Mouse (Mus musculus) urinary bladder, postnatal 14 days (tissue): ENCODE results near the gene Elp4.

Experiments used
- DNase-seq: peaks from one replicate; pipeline ENCODE4 v3.0.0; 2021; ENCODE audit warnings: low spot score

The Elp4 gene

DNA sequence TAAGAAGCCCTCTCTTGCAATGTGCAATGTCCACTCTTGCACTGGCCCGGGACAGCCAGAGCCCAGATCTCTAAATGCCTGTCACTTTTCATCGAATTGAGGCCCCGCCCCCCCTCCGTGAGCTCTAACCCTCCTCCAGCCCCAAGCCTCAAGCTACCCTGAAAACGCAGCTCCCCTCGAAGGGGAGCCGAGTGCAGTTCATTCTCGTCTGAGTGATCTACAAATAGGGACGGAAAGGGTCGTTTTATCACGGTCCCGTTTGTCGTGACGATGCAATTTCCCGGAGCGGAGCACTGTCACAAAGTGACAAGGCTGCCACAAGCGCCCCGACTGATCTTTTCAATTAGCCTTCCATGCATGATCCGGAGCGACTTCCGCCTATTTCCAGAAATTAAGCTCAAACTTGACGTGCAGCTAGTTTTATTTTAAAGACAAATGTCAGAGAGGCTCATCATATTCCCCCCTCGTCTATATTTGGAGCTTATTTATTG lies 222.3 kb downstream of the Elp4 start:
- no peak for DNase-seq

DNA sequence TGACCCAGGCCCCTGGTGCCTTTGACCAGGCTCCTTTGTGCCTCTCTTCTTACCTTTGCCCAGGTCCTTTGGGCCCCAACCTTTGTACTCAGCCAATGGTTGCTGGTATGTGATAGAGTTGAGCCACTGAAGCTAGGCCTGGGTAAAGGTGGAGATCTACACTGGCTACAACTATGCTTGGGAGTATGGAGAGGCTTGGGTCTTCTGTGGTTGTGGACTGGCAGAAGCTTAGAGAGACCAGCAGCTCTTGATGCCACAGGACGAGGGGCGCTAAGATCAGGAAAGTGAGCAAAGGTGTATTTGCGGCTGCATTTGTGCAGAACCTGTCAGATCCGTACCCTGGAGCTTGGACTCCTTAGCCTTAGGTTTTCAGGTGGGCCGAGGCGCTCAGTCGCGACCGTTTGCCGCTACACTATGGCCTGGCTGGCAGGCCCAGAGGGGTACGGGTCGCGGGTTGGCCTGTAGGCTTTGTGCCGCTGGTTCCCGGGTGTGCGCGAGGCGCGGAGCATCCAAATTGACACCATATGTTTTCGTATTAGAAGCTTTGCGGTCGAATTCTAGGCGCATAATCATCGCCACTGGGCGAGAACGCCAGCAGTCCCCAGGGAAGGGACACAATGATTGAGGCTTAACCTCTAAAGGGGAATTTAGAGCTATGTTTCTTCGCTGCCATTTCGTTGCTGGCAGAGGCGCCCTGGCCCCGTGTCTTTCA lies 223.2 kb downstream of the Elp4 start:
- DNase-seq = no peak

GRCm38 (mm10) chr2:105680146-105680998 lies 224.0 kb downstream of the Elp4 start:
- DNase-seq = no peak

DNA sequence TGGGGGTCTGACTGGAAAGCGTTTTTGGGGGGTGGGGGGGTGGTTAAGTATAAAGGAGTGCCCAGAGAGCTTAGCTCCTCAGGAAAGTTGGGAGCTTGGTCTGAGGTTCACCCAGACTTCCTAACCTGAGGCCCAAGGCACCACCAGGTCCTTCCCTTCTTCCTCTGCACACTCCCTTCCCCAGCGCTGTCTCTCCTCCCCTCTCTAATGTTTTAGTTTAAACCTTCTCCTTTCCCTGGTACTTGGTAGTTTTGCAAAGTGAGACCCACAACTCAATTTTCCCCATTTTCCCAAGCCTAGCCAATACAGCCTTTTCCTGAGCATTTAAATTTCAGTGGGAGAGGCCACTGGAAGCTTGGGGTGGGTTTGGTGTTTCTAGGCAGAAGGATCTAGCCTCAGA lies 225.0 kb downstream of the Elp4 start:
- no peak for DNase-seq

GRCm38 (mm10) chr2:105678880-105679321 lies 225.5 kb downstream of the Elp4 start:
- DNase-seq = no peak

DNA sequence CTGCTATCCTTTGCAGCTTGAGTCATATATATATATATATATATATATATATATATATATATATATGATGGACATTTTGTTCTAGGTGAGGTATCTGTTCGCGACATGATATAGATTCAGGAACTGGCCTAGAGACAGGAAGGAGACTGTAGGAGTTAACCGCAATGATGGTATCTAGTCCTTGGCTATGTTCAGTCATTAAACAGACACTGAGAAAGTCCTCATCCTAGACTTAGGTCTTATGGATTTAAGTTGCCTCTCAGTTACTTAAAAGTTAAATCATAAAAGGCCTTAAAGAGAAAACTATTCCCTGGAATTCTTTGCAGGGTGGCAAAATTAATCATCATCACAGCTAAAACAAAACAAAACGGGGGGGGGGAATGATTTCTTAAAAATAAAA lies 226.1 kb downstream of the Elp4 start:
- no peak for DNase-seq

- DNase-seq = no peak
Measured at GRCm38 (mm10) chr2:105677434-105678105, 226.8 kb downstream of the Elp4 start.

DNA sequence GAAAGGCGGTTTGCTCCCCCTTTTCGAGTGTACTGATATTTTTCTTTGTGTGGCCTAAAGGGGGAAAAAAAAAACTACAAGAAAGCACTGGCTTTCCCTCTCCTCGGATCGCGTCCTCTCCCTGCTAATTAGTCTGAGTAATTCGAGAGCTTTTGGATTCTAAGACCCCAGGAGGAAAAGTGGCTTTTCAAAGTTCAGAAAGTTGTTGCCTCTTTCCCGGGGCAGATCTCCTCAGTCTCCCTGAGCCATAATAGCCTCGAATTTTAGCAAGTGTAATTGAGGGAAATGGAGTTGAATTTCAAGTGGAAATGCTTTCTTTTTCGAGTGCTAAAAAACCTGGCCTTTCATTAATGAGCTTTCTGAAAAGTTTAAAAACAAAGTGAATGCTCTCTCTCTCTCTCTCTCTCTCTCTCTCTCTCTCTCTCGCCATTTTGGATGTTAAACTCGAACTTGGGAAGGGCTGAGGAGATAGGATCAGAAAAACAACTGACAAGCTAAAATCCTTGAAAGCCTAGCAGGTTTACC lies 227.4 kb downstream of the Elp4 start:
- DNase-seq = no peak

- DNase-seq = no peak
Measured at GRCm38 (mm10) chr2:105676080-105676908, 228.1 kb downstream of the Elp4 start.

GRCm38 (mm10) chr2:105675730-105676079 lies 228.7 kb downstream of the Elp4 start:
- DNase-seq = no peak

GRCm38 (mm10) chr2:105674875-105675729 lies 229.3 kb downstream of the Elp4 start:
- DNase-seq = peak; percentile 47

GRCm38 (mm10) chr2:105674061-105674874 lies 230.1 kb downstream of the Elp4 start:
- no peak for DNase-seq

GRCm38 (mm10) chr2:105673631-105674060 lies 230.7 kb downstream of the Elp4 start:
- DNase-seq = no peak

GRCm38 (mm10) chr2:105673054-105673453 lies 231.3 kb downstream of the Elp4 start:
- no peak for DNase-seq

DNA sequence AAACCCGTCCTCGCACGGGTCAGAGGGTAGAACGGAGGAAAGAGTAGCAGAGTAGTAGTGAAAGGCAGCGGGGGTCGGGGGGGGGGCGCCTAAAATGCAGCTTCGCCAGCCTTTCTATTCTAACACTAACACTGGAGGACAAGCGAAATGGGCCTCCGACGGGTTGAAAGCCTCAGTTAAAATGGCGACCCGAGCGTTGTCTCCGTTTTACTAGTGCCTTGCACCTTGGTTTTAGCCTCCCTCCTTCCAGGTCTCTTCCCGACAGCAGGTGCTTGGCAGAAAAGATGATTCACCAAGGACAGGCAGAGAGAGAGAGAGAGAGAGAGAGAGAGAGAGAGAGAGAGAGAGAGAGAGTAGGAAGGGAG lies 231.8 kb downstream of the Elp4 start:
- no peak for DNase-seq

DNA sequence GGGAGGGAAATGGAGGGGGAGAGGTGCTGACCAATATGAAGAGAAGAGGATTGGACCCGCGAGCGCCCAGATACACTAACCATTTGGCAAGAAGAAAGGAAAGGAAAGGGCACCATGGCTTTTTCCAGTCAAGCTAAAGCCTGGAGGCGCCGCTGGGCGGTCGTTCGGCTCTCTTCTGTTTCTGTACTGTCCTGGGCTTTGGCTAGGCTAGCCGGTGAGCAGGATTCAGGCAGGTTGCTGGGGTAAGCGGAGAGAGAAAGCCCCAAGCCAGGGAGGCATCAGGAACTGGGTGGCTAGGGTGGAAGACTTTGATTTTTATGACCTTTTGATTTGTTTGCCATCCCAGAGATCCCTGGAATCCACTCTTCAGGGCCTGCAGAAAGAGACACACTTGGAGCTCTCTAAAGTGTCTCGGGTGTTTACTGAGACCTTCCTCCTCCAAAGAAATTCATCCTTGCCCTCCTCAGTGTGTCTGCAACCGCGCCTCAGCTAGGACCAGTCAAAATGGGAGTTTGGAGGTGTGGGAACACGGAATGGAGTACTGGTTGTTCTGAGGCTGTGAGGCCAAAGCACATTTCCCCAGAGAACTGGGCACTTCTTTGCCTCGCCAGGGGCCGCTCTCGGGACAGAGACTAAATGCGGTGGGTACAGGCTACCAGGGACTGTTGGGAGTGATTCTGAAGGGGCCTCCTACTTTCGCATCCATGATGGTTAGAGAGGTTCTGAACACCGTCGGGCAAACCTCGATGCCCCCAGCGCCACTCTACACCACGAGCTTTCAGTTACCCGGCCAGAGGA lies 232.4 kb downstream of the Elp4 start:
- DNase-seq = no peak

GRCm38 (mm10) chr2:105671116-105671797 lies 233.1 kb downstream of the Elp4 start:
- DNase-seq = no peak

DNA sequence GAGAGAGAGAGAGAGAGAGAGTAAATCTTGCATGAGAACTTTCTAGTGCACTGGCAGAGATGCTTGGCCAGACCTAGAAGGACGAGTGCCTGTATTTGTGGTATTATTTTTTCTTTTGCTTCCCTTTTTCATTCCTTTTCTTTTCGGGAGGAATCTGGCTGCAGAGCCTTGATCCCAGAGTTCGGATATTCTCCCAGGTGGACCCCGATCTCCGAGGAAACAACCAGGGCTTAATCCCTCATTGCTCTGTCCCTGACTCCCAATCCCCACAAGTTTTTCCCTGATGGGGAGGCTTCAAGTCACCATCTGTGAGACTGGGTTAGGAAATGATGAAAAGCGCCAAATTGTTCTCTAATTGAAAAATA lies 233.7 kb downstream of the Elp4 start:
- no peak for DNase-seq
